Mouse (Mus musculus): ENCODE measurements around the gene Shisal1.

GRCm38 (mm10) chr15:84446997-84447396 is at the start of gene Shisal1:
- TF ChIP-seq ZNF384 (IDR thresholded peaks at IDR 0.05; ENCODE audit: low read depth, low read length) (no peak), CHD2 (IDR thresholded peaks at IDR 0.05; ENCODE audit: low read depth, low read length) (no peak), MAFK (IDR thresholded peaks at IDR 0.05; ENCODE audit: insufficient read depth, low read depth, low read length) (no peak), HCFC1 (IDR thresholded peaks at IDR 0.05; ENCODE audit: borderline replicate concordance, insufficient read depth, low read length) (no peak)
